Mouse (Mus musculus): Measurements from ENCODE around the gene 4930535I16Rik.
"Not testable (repeated sequence)": the region's sequence is repeated elsewhere in the genome, so short reads cannot be mapped to it uniquely, and the experiment has no call there.

The 4930535I16Rik gene

GRCm38 (mm10) chr4:123917548-123918140, at the start of gene 4930535I16Rik:
Gene 4930535I16Rik (minus strand): TSS chr4:123918022.
- DNase-seq, result no peak

DNA sequence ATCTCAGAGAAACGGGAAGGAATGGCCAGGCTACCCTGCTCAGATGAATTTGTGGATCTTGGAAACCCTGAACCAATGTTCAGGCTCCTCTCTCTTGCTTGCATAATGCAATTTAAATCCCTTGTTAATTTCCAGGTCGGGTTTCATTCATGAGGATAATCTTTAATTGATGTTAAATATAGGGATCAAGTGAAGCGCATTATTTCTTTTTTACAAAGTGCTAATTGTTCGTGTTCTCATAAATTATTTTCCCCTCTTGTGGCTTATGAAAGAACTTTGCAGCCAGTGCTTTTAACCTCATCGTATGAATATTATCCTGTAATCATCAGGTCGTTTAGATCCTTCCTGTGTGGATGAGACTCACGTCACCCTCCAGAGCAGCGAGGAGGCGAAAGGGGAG, 44.9 kb upstream of the 4930535I16Rik start:
- DNase-seq, result no peak

GRCm38 (mm10) chr4:123960955-123961354, 43.1 kb upstream of the 4930535I16Rik start:
- DNase-seq, result peak; percentile 27

DNA sequence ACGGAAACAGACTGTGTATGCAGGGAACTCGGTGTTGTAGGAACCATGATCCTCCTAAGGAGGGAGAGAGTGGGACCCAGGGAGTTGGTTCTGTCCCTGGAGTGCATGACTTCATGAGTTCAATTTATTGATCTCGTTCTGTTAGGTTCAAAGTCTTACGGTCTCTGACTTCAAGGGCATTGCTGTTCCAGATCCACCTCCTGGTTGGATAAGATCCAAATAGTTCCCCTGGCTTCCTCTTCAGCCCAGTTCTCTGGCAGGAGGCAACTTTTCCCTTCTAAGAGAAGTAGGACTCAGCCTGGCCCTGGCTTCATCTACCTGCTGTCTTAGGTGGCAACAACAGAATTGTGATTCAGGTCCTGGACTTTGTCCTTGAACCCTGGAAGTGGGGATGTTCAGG, 40.1 kb upstream of the 4930535I16Rik start:
- no peak for DNase-seq

DNA sequence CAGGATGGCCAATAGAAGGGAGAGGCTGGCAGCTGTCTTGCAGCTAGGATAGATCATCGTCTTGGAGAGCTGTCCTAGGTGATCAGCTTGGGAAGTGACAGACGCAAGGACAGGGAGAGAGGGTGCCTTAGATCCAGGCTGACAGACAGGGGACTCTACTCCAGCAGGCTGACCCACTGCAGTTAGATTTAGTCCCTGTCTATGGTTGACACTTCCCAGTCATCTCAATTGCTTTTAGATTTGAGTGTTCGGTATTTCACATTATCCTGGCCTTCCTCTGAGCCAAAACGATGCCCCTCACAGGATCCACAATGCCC, 39.6 kb upstream of the 4930535I16Rik start:
- DNase-seq, result no peak

- DNase-seq, result peak; percentile 91
These were observed 39.1 kb upstream of the 4930535I16Rik start for GRCm38 (mm10) chr4:123956703-123957491.

- no peak for DNase-seq
These were observed 34.2 kb upstream of the 4930535I16Rik start for GRCm38 (mm10) chr4:123952059-123952458.

DNA sequence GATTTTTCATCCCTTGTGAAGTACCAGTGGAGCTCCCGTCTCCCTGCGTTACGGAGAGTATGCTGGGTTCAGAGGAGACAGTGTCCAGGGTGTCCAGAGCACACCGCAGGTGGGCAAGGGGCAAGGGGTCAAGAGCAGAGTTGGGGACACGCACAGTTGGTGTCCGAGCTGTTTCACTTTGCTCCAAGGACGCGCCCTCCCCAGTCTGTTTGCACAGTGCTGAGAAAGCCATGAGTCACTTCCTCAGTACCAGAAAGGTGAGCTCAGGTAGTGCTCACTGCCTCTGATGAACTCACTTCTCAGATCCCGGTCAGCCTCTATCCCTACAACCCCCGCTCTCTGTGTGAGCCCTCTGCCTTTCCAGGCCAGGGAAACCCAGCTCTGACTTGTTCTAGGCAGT, 31.8 kb upstream of the 4930535I16Rik start:
- no peak for DNase-seq

DNA sequence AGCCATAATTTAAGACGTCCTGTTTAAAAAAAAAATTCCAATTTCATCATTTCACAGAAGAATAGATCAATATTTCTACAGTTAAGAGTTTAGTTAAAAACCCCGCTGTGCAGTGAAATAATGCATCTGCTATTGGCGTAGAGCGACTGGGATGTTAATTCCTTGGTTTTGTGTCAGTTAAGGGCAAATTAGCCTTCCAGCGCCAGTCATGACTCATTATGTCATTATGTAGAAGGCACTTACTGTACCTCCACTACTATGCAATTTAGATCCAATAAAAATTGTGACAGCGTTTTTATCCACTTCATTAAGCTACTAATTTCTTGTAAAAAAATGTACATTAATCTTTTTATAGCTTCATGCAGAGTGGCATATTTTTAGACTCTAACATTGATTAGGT, 31.1 kb upstream of the 4930535I16Rik start:
- no peak for DNase-seq

DNA sequence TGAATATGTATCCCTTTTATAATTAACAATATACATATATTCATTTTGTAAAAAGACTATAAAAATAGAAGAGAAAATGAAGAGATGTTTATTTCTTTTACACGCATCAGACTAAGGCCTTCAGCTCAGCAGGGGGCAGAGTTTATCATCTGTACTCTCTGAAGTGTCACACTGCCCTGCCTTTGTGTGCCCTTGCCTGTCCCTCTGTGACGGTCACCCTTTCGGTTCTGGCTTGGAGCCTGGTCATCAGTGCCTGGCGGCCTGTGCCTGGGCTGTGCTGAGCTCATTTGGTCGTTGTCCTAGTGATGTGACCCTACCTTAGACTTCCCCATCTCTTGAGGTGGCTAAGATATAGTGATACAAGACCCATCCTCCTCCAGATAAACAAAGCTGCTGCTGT, 29.3 kb upstream of the 4930535I16Rik start:
- no peak for DNase-seq

- DNase-seq, result no peak
These were observed 28.9 kb upstream of the 4930535I16Rik start for GRCm38 (mm10) chr4:123946701-123947100.

DNA sequence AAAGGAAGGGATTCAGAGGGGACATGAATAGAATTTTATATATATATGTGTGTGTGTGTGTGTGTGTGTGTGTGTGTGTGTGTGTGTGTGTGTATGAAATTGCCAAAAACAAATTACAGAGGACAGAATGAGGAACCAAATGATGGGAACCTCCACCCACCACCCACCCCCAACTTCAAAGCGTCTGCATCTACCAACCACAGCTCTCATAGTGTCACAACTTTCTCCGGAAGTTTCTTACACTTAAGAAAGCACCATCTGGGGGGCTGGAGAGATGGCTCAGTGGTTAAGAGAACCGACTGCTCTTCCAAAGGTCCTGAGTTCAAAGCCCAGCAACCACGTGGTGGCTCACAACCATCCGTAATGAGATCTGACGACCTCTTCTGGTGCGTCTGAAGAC, 23.1 kb upstream of the 4930535I16Rik start:
- DNase-seq, result not testable (repeated sequence)

- peak; percentile 93 for DNase-seq
These were observed 22.0 kb upstream of the 4930535I16Rik start for GRCm38 (mm10) chr4:123939838-123940237.

GRCm38 (mm10) chr4:123936059-123936458, 18.2 kb upstream of the 4930535I16Rik start:
- no peak for DNase-seq

DNA sequence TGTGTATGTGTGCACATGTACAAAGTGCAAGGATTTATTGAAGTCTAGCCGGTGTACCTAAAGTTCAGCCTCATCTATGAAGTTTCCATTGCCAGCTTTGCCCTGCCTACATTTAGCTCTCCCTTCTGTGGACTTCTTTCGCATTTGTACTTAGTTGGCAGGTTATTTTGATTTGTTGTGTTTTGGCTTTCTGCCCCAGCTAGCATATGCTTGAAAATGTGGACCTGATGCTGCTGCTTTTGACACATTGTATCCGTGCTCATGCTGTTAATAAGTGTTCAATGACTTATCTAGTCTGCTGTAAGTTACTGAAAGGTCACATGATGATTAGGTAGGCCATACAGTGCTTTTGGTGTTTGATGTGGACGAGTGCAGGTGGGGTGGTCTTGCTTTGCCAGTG, 16.5 kb upstream of the 4930535I16Rik start:
- DNase-seq, result no peak

DNA sequence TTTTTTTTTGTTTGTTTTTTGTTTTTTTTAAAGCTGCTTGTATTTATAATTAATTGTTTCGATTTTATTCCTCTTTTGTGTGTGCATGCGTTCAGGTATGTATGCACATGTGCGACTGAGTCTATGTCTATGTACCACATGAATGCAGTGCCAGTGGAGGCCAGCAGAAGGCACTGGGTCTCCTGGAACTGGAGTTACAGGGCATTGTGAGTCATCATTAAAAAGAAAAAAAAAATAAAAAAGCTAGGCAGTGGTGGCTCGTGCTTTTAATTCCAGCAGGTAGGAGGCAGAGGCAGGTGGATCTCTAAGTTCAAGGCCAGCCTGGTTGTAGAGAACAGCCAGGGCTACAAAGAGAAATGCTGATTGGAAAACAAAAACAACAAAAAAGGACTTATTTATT, 12.2 kb upstream of the 4930535I16Rik start:
- no peak for DNase-seq

DNA sequence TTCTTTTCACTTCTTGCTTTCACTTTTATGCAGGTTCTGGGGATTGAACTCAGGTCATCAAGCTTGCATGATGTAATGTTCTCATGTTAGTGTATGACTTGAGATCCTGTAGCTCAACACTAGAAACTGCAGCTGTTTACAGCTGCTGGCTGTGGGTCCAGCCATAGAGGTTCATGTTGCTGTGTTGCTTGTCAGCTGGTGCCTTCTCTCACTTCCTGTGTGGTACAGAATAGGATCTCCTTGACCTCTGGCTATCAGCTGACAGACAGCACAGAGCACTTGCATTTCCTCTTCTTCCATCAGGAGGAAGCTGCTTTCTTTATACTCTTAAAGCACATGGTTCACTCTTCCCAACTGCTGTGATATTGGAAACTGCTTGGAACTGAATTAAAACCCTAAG, 10.1 kb upstream of the 4930535I16Rik start:
- no peak for DNase-seq

DNA sequence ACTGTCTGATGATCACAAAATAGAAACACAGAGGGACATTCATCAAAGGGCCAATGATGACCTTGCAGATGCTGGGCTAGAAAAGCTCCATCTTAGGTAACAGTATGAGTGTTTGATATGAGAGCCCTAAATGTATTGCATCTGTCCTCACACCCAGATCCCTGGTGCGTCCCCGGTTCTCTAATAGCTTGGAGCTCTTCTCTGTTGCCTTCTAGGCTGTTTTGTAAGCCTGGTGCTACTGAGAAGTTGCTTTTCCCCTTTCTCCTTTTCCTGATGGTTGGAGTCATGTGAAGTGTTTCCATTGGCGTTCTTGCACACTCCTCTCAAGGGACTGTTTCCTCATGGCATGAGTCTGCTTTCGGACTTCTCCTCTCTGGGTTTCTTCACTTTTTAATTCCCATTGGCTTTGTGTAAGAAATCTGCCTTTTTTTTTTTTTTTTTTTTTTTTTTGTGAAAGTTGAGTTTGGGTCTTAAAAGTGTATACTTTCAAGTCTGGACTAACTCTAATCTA, 3.3 kb upstream of the 4930535I16Rik start:
- no peak for DNase-seq

- no peak for DNase-seq
These were observed 1.0 kb upstream of the 4930535I16Rik start for GRCm38 (mm10) chr4:123918851-123919250.

DNA sequence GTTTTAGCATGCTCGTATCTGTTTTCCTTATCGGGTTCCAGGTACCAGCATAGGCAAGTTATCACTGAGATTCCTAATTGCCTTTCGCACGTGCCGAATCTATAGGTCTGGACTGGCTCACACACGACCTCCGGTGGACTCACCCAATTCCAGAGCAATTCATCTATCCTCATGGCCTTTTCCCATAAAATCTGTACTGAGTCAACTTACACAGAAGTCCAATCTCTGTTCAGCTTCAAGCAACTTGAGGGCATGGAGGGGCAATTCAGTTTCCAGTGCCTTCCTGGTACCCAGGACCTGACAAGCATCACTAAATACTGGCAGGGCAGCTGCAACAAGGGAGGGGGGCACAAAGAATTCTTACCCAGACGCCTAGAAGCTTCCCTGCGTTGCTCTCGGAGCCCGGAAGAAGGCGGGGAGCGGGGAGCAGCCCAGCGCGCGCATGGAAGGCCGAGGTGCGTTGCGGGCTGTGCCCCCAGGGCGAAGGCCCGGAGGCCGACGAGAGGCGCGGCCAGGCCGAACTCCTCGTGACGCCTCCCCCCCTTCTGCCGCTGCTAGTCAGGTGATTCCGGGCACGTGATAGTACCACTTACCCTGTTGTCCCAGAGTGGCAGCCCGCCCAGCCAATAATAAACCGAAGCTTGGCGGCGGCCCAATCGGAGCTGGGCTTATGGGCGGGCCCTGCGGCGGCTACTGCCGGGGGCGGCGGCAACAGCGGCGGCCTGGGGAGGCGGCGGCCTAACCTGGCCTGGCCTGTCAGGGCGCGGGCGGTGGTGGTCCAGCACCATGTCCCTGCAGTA, 874 bp downstream of the 4930535I16Rik start, which contains the start of gene Rragc:
Gene Rragc (plus strand): TSS at position 699 of the 800 bp plus-strand sequence.
- DNase-seq, result peak; percentile 100

DNA sequence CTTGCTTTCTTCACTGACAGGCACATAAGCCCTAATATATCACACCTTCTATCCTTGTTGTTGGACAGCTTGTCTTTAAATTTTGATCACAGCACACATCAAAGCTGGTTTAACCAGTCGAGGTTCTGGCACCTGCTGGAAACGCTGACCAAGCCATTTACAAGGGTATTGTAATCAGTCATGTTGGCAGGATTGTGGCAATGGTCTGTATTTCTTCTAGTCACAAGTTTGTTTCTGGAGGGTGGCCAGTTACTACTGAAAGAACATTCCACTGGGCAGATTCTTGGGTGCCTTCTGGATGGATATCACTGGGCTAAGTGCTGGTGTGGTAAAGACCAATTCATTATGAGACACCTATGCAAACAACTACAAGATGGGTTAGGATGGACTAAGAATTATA, 5.4 kb downstream of the 4930535I16Rik start:
- DNase-seq, result no peak

DNA sequence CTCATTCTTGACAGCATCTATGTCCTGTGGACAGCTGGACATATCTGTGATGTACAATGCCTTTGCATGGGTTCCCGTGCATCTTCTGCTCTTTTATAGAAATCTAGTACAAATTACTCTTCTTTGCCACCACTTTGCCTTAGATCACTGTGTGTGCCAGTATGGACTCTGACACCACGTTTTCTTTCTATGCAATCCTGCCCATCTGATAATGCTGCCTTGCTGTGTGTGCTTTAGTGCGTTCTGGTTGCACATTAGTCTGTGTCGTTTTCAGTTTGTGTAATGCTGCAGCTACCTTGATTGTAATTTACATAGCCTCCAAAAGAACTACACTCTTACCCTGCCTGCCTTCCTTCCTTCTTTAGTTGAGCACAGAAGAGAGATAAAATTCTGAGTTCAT, 6.3 kb downstream of the 4930535I16Rik start:
- DNase-seq, result no peak

- no peak for DNase-seq
These were observed 12.6 kb downstream of the 4930535I16Rik start for GRCm38 (mm10) chr4:123905126-123905668.
